Mouse (Mus musculus) MEL (cell line): ENCODE data around the gene Acaa1a.

ENCODE experiments used
- BHLHE40 ChIP-seq: IDR thresholded peaks from 2 replicates; pipeline ENCODE4 v1.6.1; 2012; ENCODE audit warnings: low read depth, mild to moderate bottlenecking, inconsistent platforms, low read length, improper control_type of control experiment, borderline replicate concordance
- CHD2 ChIP-seq: IDR thresholded peaks from 2 replicates; pipeline ENCODE4 v1.6.1; 2011; ENCODE audit warnings: low read length, improper control_type of control experiment
- CTCF ChIP-seq, 3 experiments: IDR thresholded peaks in 2 of 3; conservative IDR thresholded peaks in 1 of 3; 2 replicates each; pipeline ENCODE4 v1.5.1; 2011 to 2012; ENCODE audit warnings: low read length in 3 of 3, low read depth in 2 of 3, mild to moderate bottlenecking in 2 of 3, improper control_type of control experiment in 1 of 3, inconsistent platforms in 1 of 3, mixed read lengths in 1 of 3, moderate library complexity in 1 of 3; ENCODE audit not compliant: control insufficient read depth in 1 of 3, insufficient read depth in 1 of 3, poor library complexity in 1 of 3, severe bottlenecking in 1 of 3
- E2F4 ChIP-seq: IDR thresholded peaks from 2 replicates; pipeline ENCODE4 v1.6.1; 2011; ENCODE audit warnings: low read depth, low read length, improper control_type of control experiment, borderline replicate concordance
- GABPA ChIP-seq: IDR thresholded peaks from 2 replicates; pipeline ENCODE4 v1.6.1; 2012; ENCODE audit warnings: low read depth, mild to moderate bottlenecking, inconsistent platforms, low read length, improper control_type of control experiment, moderate library complexity
- HCFC1 ChIP-seq: IDR thresholded peaks from 2 replicates; pipeline ENCODE4 v1.6.1; 2012; ENCODE audit warnings: low read depth, mild to moderate bottlenecking, inconsistent platforms, low read length, improper control_type of control experiment, moderate library complexity
- KAT2A ChIP-seq: conservative IDR thresholded peaks from 2 replicates; pipeline ENCODE4 v1.6.1; 2012; ENCODE audit warnings: low read depth, low read length, improper control_type of control experiment, inconsistent platforms
- POLR2A ChIP-seq, 2 experiments: IDR thresholded peaks; 2 replicates each; pipeline ENCODE4 v1.6.1; 2011 to 2012; ENCODE audit warnings: low read length in 2 of 2, mild to moderate bottlenecking in 2 of 2, control low read depth in 1 of 2, improper control_type of control experiment in 1 of 2, low read depth in 1 of 2, moderate library complexity in 1 of 2; ENCODE audit not compliant: control insufficient read depth in 1 of 2, insufficient read depth in 1 of 2, poor library complexity in 1 of 2
- POLR2AphosphoS2 ChIP-seq: IDR thresholded peaks from 2 replicates; pipeline ENCODE4 v1.6.1; 2011; ENCODE audit warnings: low read length, improper control_type of control experiment
- TAL1 ChIP-seq: IDR thresholded peaks from 2 replicates; pipeline ENCODE4 v1.6.1; 2012; ENCODE audit warnings: mild to moderate bottlenecking, inconsistent platforms, low read length, moderate library complexity, mixed read lengths
- TBP ChIP-seq: IDR thresholded peaks from 2 replicates; pipeline ENCODE4 v1.8.0; 2011; ENCODE audit warnings: low read depth, low read length, improper control_type of control experiment

- no peak for TF ChIP-seq CTCF (IDR thresholded peaks at IDR 0.05 in 2 of 3, conservative IDR thresholded peaks at IDR 0.05 in 1 of 3; ENCODE audit: control insufficient read depth in 1 of 3, insufficient read depth in 1 of 3, low read depth in 2 of 3, low read length in 3 of 3, poor library complexity in 1 of 3, severe bottlenecking in 1 of 3)
- TF ChIP-seq BHLHE40 = no peak
- no peak for TF ChIP-seq POLR2A (IDR thresholded peaks at IDR 0.05; ENCODE audit: control insufficient read depth in 1 of 2, insufficient read depth in 1 of 2, low read depth in 1 of 2, low read length in 2 of 2, poor library complexity in 1 of 2)
- TF ChIP-seq TAL1 = no peak
- TF ChIP-seq GABPA = no peak
- TF ChIP-seq KAT2A = no peak
- no peak for TF ChIP-seq HCFC1
- TF ChIP-seq POLR2AphosphoS2 = no peak
- TF ChIP-seq CHD2 = no peak
- no peak for TF ChIP-seq TBP
- TF ChIP-seq E2F4 = no peak
Observed at GRCm38 (mm10) chr9:119324130-119324529, 15.3 kb upstream of the Acaa1a start.
